Mouse (Mus musculus): ENCODE measurements around the gene Ist1.

Ist1 gene

DNA sequence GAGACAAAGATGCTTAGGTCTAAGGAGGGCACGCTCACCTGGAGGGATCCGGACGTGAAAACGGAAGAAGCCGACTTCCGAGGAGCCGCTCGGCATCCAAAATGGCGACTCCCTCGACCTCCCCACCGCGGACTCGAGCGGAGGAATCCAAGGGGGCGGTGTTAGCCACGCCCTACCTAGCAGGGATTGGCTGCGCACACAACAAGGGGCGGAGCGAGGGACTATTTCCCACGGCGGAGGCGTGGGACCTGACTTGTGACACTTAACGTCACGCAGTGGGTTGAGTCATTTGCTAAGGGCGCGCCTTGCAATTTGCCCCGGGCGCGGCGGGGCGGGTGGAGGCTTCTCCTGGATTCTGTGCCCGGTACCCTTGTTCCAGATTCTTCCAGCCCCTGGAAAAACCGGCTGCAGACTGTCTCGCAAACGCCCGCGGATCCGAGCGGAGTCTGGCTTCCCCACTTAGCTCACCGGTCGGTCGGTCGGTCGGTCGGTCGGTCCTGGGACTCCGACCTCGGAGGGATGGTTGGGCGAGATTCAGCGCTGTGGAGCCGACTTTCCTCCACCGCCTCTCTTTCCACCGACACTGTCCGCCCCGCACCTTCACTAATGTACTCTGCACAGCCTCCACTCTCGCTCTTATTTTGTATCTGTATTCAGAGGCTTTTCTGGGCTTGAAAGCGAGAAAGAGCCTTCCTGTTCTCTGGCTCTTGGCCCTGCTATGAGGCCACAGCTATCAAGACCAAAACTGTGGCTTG, at the start of gene Ist1:
Gene Ist1 (minus strand): TSS at position 115 of the 755 bp plus-strand sequence.
- peak; percentile 98 to 99 for DNase-seq (ENCODE audit: low spot score in 2 of 2)

DNA sequence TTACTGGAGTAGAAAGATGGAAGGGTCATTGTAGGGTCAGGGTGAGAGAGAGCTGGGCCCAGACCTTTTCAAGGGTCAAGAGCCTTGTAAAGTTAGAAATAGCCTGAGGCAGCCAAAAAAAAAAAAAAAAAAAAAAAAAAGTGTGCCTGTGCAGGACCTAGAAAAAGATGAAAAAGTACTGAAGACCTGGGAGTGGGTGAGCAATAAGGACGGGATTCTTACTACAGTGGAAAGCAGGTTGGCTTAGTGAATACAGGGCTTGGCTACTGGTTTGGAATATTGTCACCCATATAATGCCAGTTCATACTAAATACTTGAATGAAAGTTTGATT, 45.0 kb upstream of the Ist1 start:
- DNase-seq (ENCODE audit: low spot score in 2 of 2) = no peak

DNA sequence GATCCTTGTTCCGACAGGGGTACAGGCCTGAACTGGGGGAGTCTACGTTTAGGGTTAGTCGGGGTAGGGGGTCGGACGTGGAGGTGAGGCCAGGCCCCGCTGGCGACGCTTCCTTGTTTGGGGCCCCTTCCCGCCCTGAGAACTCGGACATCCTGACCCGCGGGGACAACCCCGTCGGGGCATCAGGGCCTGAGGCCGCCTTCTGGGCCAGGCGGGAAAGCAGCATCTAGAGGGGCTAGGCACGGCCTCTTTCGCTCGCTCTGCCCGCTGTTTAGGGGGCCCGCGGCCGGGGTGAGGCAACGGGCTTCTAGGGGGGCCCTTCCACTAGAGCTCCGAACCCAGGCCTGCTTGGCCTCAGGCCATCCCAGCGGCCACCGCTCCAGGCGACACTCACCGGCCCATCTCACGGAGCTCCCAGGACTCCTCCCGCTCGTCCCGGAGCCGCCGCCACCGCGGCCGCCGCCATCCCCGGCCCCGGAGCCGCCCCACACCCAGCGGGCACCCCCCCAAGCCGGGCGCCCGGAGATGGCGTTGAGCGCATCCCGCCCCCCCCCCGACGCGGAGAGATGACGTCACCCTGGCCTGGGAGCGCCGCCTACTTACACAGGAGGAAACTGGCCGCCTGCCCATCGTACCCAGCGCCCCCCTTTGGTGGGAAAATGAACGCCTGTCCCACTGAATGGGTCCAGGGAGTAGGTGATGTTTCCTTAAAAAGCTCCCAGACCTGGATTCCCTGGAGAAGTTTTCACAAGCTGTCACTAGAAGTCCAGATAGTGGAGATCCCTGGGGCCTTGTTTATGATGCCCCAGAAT, 44.4 kb upstream of the Ist1 start, which contains the start of gene Atxn1l:
Gene Atxn1l (minus strand): TSS at position 503 of the 812 bp plus-strand sequence.
- DNase-seq (ENCODE audit: low spot score in 2 of 2) = peak; percentile 79 to 88

DNA sequence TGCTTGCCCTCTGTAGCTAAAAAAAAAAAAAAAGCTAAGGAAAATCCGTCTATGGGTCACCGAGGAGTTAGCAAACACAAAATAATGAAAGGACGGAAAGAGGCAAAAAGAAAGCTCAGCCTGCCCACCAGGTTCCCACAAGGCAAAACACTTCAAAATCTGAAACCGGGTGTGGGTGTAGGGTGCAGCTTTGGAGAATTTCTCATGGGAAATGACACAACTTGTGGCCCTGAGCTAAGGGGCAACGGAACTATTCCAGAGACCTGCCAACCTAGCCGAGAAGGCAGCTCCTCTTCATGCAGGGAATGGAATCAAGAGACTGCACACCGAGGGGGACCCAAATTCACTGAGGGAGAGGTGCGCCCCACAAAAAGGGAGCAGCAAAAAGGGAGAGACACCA, 43.8 kb upstream of the Ist1 start:
- no peak for DNase-seq (ENCODE audit: low spot score in 2 of 2)

DNA sequence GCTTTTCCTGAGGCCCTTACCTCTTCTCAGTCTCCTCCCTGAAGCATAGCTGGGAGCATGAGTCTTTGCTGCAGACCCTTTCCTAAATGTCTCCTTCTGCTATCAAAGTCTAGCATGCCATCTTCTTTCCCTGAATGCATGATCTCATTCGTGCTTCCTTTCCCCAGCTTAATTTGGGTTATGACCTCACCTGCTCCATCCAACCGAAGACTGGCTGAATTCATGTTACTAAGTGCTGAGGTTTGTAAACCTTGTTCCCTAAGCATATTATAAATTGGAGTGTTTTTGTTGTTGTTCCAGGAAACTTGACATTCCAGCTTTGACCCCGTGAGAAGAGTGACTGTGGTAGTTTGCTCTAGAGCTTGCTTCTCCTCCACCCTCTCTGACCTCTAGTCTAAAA, 41.0 kb upstream of the Ist1 start:
- no peak for DNase-seq (ENCODE audit: low spot score in 2 of 2)

DNA sequence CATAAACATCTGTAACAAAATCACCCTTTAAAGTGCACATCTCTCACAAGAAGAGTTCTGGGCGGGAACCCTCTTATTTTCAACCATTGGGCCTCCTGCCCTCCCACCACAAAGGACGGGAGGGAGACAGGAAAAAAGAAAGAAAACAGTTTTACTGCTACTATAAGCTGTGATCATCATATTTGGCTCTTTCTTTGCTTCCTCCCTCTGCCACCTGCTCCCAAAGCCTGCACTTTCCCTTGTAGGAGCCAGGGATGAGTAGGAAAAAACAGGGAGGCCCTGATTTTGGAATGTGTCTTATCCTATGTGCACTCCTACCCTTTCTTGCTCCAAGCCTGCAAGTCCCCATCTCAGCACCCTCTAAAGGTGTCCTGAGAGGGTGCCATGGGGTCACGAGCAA, 38.0 kb upstream of the Ist1 start:
- DNase-seq (ENCODE audit: low spot score in 2 of 2) = no peak

DNA sequence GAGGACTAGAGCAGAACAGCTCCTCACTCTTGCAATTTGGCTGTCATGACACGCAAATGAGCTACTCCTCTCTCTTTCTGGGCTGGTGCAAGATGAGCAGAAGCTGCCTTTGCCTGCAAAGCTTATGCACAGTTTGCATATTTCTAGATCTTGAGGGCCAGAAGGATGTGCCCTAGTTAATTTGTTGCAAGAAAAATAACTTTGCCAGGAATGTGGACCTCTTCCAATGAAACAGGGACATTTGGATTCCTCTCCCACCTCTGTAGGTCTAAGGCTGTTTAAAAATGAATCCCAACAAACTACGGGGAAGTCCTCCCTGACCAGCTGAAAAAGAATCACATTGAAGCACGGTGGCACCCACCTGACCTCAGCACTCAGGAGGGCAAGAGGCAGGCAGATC, 32.0 kb upstream of the Ist1 start:
- DNase-seq (ENCODE audit: low spot score in 2 of 2) = no peak

DNA sequence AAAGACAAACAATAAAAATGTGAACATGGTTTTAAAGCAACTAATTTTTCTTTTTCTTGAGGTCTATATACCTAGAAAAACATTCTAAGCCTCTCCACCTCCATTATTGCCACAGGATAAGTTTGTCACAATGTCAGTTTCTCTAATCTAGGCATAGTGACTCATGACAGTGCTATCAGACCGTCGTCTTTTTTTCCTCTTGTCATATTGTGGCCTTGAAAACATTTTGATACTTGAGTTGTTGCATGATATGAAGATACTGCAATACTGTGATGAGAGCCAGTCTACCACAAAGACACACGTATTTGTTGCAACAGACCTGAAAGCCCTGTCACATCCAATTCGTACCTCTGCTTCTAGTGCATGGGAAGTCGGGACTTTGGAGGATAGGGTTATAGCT, 21.9 kb upstream of the Ist1 start:
- DNase-seq (ENCODE audit: low spot score in 2 of 2) = no peak

DNA sequence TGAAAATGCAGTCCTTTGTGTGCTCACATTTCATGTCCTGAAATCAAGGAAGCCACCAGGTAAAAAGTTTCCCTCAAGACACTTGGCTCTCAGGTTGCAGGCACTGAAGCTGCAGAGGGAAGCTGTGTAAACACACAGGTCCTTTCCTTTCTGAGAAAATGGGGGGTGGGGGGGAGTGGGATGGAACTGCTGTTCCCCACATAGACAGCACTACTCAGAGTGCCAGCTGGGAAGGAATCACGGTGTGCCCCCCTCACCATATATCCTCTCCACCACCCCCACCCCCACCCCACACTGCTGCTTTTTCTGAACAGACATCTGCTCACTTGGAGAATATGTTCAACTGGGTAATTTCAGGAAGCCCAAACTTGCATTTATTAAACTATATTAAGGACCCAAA, 19.5 kb upstream of the Ist1 start:
- no peak for DNase-seq (ENCODE audit: low spot score in 2 of 2)

DNA sequence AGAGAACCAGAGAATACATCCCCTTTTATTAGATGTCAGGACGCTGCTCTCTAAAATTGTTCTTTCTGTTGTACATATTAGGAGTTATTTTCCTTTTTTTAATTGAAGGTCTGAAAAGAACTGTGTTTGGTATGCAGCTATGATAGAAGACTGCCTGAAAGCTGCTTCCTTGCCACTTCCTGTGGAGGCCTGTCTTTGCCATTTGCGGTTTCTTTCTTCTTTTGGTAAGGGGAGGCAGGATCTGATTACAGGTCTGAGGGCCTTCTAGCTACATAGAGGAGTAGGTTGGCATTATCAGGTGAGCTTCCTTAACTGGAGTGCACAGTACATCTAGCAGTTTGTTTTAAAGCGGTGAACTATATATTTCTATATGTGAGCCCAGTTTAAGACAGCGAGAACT, 14.9 kb upstream of the Ist1 start:
- peak; percentile 43 for DNase-seq (ENCODE audit: low spot score in 2 of 2)

DNA sequence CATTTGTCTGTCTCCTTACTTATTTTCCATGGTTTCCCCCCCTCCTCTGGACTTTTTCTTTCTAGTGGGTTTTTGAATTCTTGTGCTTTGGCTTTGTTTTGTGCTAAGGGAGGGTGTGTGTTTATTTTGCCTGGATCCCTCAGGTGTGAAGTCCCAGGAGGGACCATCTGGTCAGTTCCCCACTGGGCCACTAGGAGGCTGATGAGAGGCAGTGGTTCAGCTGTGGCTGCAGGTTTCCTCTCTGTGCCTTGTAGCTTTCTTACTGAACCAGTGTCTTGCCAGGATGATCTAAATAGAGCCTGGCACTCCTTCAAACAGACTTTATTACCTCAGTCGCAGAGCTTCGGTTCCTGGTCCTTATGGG, 13.8 kb upstream of the Ist1 start:
- peak; percentile 80 to 87 for DNase-seq (ENCODE audit: low spot score in 2 of 2)

DNA sequence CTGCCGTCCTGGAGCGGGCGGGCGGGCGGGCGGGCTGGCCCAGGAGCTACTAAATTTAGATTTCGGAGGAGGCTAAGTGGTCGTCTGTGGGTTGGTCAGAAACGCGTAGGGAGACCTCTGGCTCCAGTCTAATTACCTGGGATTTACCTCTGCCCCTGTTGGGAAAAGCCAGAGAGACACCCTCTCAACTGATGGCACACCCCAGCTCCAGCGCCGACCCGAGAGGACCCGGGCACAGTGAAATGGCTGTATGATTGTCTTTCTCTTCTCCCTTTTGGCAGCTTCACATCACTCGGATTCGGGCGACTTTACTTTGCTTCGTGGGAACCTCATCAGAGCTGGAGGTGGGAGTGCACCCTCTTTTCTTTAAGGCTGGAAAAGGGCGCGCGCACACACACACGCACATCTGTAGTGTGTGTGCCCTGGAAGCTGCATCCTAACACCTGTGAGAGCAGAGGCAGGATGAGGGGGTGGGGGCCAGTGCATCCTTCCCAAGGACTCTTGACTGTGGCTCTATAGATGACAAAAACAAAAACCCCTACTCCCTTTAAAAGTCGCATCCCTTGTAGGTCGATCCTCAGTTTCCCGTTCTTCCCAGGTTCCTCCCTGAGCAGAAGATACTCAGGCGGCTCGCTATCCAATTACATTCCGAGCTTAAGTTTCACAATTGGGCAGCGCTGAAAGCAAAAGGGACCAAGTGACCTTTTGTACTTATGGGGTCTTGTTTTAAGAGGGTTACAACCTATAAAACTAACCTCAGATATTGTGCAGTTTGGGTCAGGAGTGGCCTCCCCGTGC, 13.2 kb upstream of the Ist1 start:
- DNase-seq (ENCODE audit: low spot score in 2 of 2) = peak; percentile 17 to 18

DNA sequence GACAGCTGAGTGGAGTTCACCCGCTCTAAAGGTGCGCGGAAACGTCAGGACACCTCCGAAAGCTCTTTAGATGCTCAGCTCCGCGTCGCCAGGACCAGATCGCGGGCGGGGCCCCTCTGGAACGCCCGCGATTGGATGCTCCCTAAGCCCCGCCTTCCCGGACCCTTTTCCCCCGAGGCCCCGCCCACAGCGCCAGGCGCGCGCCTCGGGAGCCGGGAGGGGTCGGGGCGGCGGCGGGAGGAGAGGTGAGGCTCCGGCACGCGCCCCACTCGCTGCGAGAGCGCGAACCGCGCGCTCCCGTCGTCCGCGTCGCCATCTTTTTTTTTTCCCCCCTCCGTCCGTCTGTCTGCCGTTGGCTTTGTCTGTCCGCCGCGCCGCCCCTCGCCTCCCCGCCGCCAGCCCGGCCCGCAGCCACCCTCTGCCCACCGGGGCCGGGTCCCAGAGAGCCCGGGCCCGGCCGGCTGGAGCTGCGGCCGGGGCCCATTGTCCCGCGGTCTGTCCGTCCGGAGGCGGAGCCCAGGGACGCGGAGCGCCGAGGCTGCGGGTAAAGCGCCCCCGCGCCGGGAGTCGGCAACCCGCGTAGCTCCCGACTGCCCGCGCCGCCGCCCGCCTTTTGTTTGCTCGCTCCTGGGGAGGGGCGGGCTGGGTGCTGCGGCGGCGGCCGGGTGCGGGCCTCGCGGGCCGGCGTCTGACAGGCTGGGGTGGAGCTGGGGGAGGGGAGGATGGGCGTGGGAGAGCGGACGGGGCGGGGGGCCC, 12.4 kb upstream of the Ist1 start, which contains the start of gene Zfp821:
Gene Zfp821 (plus strand): TSS at position 227 of the 756 bp plus-strand sequence.
- DNase-seq (ENCODE audit: low spot score in 2 of 2) = peak; percentile 91 to 92

DNA sequence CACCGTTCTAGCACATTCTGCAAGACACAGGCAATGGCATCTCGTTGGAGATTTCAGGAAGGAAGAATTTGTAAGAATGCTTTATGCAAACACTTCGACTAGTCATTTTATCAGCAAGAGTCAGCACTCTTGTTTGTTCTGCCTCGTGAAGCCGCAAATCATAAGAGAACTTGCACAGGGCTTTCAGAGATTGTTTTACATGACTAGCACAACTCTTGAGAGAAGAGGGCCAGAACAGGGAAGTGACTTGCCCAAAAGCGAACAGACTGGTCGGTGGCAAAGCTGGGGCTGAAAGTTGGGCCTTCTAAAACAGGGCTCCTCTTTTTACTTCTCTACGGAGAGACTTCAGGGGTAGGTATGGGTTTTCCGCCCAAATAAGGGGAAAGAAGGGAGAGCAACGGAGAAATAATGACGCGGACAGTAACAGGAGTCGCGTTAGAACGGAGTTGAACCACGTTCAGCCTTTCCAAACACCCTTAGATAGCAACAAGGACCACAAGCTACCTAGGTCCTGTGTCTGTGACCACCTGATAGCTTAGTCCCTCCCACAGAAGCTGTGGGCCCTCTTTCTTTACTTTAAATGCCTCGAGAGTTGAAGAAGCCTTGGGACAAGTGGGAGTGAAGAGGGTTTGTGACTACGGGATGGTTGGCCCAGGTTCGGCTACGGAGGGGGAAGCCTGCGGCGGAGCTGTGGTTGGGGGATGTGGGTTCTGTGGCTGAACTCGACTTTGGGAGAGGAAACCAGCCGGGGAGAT, 11.7 kb upstream of the Ist1 start:
- DNase-seq (ENCODE audit: low spot score in 2 of 2) = no peak

DNA sequence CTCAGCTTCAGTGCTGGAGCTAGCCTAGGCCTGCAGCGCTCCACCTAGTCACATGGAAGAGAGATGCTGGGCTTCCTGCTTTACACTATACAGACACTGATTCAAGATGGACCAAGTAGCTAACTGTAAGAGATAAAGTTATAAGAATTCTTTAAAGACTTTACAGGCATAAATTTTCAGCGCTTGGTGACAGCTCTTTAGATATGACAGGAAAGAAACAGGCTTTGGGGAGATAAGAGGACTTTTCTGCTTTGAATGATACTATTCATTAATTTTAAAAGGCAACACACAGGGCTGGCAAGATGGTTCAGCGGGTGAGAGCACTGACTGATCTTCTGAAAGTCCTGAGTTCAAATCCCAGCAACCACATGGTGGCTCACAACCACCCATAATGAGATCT, 5.4 kb upstream of the Ist1 start:
- DNase-seq (ENCODE audit: low spot score in 2 of 2) = no peak

DNA sequence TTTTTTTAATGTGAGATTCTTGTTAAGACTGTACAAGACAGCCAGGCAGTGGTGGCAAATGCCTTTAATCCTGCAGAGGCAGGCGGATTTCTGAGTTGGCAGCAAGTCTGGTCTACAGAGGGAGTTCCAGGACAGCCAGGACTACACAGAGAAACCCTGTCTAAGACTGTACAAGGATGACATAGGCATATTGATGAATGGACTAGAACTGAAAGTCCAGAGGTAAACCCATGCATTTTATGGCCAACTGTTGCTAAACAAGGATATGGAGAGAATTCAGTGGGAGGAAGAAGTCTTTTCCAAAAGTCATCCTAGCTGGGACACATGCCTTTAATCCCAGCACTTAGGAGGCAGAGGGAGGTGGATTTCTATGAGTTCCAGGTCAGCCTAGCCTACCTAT, 4.7 kb upstream of the Ist1 start:
- no peak for DNase-seq (ENCODE audit: low spot score in 2 of 2)

DNA sequence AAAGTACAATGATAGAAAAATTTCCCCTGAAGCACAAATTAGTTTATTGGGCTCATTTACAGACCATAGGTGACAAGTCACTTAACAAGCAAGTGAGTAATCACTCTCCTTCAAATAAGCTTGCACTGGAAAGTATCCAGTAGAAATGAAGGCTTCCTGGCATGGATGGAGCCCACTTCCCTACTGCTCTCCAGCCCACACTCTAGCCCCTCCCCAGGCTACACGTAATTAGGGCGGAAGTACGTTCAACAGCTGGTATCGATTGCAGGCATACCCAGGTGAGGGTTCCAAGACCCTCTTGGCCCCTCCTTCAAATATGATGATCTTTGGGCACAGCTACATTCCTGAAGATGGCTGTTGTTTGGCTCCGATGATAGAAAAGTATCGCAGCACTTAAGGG, 1.1 kb upstream of the Ist1 start:
- no peak for DNase-seq (ENCODE audit: low spot score in 2 of 2)

DNA sequence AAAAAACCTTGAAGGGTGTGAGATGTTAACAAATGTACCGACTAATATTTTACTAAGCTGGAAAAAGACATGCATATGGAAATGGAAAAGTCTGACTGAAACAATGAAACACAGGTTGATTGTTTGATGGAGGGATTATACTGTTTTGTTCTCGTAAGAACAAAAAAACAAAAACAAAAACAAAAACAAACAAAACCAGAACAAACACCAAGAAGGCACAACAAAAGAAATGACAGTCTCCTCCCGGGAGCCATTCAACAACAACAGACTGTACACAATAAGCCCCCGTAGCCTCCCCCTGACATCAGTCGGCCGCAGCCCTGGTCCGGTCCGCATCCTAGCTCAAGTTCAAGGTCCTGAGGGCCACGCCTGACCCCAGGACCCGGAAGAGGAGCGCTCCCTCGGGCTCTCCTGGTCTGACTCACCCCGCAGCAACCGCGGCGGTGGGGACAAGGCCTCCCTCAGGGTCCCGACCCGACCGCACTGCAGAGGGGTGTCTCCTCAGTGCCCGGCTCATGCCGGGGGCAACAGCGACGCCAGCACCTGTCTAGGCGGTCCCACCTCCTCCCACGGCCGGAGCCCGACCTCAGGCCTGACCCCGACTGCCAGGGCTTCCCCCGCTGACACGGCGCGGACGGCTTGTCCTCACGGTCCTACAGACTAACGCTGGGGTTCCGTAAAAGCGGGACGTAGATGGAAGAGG, 466 bp downstream of the Ist1 start:
- DNase-seq (ENCODE audit: low spot score in 2 of 2) = no peak

DNA sequence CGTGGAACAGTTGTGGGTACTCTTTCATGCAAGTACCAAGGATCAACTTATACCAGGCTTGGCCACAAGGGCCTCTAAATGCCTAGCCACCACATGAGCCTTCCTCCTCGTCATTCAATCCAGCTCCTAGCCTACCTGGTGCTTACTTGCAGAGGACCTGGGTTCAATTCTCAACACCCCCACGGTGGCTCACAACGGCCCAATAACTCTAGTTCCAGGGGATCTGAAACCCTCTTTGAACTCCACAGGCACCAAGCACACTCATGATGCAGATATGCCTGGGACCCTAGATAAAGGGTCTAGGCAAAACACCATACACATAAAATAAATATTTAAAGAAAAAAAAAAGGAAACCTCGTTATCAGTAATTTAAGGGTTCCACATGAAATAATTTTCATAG, 1.3 kb downstream of the Ist1 start:
- no peak for DNase-seq (ENCODE audit: low spot score in 2 of 2)

DNA sequence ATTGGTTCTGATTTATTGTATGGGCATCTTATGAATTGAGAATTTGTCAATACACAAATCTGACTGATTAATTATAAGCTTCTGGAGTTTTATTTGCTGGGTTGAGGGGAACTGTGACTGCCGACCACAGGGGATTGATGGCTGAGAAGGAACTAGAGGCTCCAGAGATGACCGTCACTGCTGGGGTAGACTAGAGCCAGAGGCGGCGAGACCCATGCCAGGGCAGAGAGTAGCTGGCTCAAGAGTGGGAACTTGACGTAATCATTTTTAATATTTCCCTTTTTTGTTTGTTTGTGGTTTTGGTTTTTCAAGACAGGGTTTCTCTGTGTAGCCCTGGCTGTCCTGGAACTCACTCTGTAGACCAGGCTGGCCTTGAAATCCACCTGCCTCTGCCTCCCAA, 5.8 kb downstream of the Ist1 start:
- DNase-seq (ENCODE audit: low spot score in 2 of 2) = no peak

All from thymus, postnatal 10 days (tissue).